Mouse (Mus musculus) testis, postnatal 10 days (tissue): ENCODE measurements around the gene Rnaset2b.
A peak's percentile ranks its signal among the peaks of the same experiment; 100 is the strongest.
"Not testable (repeated sequence)": the region's sequence is repeated elsewhere in the genome, so short reads cannot be mapped to it uniquely, and the experiment has no call there.

Experiments used
- DNase-seq: peaks from one replicate; pipeline ENCODE4 v3.0.0; 2021; ENCODE audit warnings: low spot score

Rnaset2b gene

DNA sequence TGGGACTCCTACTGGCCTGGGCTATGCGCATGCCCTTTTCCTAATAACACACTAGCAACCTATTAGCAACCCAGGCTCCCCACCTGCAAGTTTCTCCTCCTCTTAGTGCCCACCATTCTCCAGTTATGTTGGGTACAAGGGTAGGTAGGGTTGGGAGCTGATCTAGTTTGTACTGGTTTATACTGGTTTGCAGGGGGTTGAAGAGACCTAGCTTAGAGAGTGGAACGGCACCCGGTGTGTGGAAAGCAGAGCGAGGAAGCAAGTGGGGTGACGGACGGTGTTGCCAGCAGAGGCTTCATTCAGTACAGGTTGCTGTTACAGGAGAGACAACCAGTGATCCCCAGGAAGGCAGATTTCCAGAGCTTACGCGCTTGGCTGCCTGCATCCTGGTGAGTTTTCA, at the start of gene Rnaset2b:
Rnaset2b (plus strand) TSS at position 301 of the 400 bp plus-strand sequence.
- not testable (repeated sequence) for DNase-seq

DNA sequence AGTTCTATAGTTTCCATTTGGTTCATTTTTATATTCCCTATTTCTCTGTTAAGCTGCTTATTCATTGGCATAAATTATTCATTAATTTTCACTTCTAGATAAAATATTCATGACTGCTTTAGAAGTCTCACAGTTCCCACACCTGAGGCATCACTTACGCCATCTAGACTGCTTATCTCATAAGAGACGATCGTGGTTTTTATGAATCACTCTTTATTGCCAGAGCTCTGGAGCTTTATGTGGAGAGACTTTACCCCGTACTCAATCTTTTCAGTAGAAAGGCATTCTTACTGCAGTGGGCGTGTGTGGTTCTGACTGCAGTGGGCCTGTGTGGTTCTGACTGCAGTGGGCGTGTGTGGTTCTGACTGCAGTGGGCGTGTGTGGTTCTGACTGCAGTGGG, 38.8 kb upstream of the Rnaset2b start:
- DNase-seq, result not testable (repeated sequence)

DNA sequence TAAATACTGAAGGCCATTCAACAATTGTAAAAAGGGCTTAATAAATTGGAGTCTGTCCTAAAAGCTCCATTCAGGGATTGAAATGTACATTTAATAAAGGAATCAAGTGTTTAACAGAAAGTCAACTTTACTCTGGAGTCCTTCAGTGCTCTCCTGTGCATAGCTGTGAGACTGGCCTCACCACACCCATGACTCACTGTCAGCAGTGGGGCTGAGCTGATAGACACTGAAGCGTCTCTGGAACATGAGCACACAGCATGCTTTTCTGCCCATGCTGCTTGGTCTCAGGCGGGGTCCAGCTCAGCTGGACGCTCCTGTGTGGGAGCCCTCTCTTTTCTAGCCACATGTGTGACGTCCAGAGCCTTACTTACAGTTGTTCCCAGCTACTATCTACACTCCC, 27.9 kb upstream of the Rnaset2b start:
- not testable (repeated sequence) for DNase-seq

DNA sequence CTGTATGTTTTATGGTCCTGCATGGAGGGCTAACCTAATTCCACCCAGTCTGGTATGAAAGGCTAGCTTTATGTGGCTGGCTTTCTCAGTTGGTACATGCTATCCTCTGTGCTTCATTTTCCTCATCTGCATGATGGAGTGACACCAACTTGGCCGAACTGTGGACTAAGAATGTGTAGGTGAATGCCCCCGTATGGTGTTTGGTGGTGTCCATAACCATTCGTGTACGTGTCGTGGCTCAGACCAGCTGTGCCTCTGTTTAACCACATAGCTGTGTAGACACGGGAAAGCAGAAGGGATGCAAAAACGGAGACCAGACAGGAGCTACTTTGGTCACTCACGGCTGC, 22.8 kb upstream of the Rnaset2b start:
- not testable (repeated sequence) for DNase-seq

DNA sequence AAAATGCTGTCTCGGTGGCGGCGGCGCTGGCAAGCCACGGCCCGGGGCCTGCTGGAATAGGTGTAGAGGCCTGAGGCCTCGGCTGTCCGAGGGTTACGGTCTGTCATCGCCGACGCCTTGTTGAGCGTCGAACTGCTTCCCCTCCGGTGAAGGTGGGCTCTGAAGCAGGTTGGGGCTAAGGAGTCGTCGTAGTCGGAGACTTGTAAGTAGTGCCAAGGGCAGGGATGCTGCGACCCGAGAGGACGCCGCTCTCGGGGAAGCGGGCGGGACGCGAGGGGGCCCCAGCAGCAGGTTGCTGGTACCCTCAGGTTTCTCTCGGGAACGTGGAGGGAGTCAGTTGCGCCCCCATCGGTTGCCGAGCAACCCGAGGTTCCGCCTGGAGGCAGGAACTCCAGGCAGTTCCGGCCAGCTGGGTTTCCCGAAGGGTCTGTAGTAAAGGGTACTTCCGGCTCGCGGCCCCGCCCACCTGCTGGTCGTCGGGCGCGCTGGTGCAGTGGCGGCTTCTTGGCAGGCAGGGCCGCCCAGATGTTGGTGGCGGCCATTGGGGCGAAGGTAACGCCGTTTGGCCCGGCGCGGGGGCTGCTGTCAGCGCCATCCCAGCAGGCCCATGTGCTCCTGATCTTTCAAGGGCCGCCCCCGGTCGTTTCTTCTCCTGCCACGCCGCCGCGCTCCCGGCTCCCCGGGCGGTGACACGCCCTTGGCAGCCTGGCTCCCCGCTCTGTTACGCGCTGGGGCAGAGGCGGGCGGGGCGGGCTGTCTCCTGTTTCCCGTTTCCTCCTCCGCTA, 22.3 kb upstream of the Rnaset2b start, which contains the start of gene Rsph3b:
Rsph3b (minus strand) TSS at position 699 of the 785 bp plus-strand sequence.
- DNase-seq, result peak; percentile 83

DNA sequence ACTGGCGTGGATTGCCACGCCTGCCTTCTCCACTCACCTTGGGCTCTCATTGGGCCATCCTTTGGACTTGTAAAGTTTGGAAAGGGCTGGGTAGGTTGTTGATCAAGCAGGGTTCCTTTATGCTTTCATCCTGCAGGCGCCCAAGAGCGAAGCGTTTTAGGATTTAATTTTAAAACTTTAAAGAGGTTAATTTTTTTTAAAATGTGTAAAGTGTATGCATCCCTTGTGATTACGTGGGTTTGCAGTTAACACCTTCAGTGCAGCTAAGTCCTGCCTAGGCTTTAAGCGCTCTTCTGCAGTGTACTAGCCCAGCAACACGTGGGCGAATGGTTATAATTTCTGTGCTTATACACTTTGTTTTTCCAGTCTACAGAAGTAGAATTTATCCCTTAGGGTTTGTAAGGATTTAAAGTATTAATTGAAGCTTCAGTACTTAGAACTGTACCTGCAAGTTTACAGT, 21.6 kb upstream of the Rnaset2b start:
- not testable (repeated sequence) for DNase-seq

DNA sequence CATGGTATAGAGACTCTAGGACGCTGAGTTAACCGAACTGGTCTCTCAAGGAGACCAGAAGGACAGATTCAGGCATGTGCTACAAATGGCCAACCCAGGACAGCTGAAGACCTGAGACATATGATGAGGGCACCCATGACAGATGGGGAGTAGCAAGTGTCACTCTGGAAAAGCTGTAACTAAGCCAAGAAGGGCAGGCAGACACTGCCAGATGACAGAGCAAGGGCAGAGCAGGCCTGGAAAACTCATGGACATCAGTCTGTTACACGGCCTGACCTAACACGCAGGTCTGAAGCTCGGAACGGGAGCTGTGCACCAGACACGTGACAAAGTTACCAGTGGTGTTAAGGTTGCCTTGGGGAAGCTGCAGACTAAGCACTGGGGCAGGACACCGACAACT, 11.6 kb upstream of the Rnaset2b start:
- DNase-seq, result not testable (repeated sequence)

DNA sequence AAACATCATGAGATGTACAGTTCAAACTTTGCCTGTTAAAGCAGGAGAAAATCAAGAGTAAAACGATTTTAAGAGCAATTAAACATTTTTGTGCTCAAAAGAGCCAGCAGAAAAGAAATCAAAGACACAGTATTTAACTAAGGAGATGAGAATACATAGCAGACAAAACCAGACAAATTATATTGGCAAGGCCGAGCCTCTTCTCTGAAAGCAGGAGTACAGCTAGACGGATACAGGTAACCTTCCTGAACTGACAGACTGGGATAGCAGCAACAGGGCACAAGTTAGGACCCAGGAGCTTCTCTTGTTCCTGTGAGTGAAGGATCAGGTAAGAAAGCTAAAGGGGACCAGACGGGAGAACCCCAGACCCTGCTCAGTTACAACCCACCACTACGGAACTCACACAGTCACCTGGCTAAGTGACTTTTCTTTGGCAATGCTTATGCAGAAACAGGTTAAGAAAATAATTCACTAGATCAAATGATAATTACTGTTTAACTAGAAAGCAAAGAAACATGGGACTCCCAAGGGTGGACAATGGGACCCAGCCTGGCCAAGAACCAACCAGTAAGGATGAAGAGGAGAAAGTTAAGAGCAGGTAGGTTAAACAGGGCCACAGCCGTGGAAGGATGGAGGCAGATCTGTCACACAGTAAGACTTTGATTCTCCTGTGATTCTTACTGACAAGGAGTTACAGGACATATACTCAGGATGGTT, 10.7 kb upstream of the Rnaset2b start:
- DNase-seq, result not testable (repeated sequence)

DNA sequence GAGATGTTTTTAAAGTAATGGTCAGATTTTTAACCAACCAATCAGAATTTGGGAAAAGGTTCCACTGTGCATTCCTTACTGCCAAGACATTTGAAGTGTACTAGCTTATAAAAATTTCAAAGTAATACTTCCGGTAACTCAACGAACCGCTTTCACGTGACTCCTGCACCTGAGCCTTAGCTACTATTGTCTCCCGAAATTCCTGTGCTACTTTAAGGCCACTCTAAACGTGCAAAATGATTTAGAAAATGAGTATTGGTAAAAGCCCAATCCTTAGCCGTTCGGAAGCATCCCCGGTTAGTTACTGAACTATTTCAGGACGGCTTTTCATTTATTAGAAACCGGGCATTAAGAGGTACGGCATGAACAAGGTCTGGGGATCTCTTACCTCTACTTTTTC, 10.1 kb upstream of the Rnaset2b start:
- DNase-seq, result not testable (repeated sequence)

DNA sequence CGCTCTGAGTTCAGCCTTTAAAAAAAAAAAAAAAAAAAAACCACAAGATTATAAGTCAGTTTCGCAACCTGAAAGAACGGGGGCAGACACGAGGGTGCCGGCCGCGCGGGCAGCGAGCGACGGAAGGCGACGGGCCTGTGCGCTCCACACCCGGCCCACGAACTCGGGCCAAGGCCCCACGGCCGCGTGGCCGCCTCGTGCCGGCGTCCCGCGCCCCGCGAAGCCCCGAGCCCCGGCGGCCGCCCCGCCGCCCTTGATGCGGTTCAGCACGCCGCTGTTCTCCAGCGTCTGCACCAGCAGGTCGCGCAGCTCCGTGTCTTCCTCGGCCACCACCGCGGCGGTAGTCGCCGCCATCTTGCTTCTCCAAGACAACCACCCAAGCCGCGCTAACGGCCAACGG, 9.7 kb upstream of the Rnaset2b start, which contains the start of gene Tagap1:
Tagap1 (minus strand) TSS at position 381 of the 400 bp plus-strand sequence.
- DNase-seq, result peak; percentile 57

DNA sequence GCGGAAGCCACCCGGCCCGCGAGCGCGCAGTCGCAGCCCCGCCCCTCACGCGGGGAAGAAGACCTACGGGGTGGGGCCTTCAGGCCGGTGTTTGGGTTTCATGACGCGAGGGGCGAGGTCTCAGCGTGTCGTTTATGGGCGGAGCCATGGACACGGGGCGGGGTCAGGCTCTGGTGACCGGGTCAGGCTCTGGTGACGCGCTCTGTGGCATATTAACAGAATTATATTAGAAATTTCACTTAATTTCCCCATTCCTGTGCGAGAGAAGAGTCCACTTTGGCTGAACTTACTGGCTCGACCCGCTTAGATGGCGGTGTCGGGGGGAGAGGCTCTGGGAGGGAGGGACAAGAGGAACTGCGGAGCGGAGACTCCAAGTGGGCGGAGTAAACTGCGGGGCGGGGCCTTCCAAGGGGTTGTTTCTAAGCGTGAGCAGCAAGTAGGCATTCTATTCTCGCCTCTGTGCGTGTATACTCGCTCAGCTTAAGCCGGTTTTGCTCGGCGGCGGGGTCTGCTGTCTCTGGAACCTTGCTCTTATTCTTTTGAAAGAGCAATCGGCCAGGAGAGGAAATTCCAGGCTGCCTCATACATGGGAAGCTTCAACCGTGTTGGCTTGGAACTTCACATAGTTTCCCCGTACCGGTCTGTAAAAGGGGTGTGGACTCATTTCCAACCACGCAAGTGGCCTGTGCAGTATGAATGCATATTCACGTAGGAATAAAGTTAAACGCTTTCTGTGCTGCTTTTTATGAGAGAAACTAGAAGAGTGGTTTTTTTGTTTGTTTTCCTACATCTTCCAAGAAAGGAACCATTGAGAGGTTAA, 9.0 kb upstream of the Rnaset2b start:
- not testable (repeated sequence) for DNase-seq

DNA sequence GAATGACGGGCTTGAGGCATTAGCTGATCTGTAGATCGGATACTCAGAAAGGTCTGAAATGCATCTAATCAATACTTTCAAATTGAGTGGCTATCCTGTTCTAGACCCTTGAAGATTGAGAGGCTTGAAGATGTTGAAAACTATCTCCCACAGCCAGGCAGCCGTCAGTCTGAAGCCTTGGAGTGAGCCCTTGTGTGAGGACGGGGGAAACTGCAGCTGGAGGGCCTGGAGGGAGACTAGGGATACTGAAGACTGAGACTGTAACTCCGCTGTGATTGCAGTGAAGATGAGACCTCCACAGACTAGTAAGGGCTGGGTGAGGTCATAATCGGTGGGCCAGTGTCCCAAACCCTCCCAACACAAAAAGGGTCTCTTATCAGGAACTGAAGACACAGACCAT, 8.1 kb upstream of the Rnaset2b start:
- DNase-seq, result not testable (repeated sequence)

DNA sequence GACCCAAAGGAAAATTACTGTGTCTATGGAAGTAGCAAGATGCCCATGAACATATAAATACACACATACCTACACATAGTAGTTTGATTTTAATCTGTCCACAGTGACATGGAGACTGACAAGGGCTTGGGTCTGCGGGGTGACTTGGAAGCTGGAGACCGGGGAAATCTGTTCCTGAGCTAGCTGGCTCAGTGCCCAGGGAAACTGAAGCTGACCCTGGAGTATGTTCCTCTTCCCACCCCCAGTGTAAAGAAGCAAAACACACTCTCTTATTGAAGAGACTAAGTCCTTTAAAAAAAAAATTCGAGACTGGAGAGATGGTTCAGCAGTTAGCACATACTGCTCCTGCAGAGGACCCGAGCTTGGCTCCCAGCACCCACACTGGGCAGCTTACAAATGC, 7.5 kb upstream of the Rnaset2b start:
- DNase-seq, result not testable (repeated sequence)

DNA sequence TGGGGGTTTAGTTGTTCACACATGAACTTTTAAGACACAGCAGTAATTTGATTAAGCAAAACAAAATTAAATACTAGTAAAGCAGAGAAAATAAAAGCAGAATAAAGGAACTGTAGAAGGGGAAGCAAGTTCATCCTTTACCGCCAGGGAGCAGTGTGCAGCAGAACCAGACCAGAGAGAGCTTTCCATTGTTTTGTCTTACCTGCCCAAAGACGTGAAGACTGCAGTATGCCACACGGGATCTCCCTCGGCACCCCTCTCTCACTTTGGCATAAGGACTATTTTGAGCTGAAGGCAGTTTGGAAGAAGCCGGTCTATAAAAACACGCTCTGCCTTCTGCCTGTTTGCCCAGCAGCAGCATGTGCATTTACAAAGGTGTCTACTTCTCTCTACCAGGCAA, 5.1 kb upstream of the Rnaset2b start:
- DNase-seq, result not testable (repeated sequence)

DNA sequence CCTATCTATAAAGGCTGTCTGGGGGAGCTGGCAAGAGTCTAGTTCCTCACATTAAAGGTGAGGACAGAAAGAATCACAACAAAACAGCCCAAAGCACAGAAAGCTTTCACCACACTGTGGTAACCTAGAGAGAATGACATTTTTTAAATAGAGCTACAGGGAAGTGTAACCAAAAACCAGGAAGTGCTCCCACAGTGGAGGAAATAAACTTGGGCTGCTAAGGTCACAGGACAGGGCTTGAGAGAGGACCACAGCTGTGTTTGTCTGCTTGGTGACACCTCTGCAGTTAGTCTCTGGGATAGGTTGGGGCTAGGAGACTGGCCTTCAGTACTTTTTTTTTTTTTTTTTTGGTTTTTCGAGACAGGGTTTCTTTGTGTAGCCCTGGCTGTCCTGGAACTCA, 2.8 kb upstream of the Rnaset2b start:
- not testable (repeated sequence) for DNase-seq

DNA sequence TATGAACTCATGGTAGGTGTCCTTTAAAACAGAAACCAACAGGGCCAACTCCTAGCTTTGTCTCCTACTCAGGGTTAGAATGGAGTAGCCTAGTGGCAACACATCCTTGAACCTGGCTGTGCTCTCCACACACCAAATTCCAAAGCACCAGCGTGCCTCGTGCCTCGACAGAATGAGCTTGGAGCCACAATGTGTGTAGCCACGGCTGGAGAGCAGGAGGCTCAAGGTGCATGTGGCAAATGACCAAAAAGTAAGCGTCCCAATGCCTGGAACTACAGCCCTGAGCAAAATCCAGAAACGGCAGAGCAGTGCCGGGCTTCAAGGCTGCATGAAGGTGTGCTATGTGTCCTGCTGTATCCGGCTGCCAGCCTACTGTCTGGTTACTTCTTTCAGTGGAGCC, 804 bp downstream of the Rnaset2b start:
- not testable (repeated sequence) for DNase-seq

DNA sequence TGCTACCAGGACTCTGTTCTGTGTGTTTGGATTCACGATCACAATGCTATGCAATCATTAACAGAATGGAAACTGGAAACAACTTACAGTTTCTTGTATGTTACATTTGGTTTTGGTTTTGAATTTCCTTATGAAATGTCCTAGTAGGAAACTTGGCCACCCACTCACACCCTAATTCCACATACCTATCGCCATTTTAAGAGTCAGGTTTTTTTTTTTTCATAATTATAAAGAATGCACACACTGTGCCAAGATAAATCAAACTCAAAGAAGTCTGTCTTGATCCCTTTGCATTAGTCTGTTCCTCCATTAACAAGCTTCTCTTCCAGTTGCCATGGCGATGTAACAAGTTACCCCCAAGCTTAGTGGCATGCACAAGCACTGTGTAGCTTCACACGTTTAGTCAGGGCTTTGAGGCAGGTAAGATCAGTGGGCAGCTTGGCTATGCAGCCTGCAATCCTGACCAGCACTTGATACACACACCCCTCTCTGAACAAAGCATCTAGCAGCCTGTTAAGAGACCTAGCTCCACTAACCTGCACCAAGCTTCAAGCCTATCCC, 2.5 kb downstream of the Rnaset2b start:
- not testable (repeated sequence) for DNase-seq

DNA sequence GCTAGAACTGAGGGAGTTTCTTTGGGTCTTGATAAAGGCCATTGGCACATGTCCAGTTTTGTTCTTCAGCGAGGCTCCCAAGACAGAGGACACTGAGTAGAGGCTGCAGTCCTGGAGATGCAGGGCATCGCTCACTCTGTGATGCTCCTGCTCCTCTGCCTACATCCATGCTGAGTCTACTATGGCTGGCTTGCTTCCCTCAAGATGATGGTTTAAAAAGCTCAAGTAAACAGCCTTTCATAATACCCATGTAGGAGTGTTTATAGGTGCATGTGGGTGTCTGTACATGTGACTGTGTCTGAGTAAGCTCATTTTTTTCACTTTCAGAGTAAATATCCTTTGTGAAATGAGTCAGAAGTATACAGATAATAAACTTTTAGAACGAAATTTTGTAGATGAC, 4.6 kb downstream of the Rnaset2b start:
- not testable (repeated sequence) for DNase-seq

DNA sequence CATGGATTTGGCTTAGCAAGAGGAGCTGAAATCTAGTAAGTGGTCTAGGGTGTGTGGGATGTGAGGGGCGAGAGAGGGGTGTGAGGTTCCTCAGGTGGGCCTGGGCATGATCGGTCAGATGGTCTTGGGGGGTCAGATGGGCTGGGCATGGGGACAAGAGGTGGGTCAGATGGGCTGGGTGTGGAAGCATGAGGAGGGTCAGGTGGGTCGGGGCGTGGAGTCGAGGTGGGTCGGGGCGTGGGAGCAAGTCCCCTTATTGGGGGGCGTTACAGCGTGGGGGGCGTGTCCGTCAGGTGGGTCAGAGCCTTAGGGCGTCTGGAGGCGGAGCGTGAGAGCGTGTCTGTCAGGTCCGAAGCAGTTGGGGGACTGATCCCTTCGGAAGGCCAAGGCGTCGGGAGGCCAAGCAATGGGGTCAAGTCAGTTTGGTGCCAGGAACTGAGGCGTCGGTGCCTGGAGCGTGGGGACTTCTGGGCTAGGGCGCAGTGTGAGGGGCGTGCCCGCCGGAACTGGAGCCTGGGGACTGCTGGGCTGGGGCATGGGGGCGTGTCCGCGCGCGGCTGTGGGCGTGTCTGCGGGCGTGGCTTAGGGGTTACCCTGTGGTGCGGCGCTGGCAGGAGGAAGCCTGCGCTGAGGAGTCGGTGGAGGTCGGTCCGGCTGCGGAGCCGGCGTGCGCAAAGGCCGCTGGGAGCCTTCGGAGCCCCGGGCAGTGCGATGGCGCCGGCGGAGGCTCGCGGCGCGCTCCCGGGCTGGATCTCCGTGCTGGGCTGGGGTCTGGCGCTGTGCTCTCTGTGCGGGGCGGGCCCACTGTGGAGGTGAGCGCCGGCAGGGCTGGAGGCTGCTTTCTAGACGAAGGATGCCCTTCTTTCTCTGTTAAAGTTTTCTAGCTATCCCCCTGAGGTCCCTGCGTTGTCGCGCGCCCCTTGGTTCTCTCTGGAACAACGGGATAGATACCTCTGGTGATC, 8.1 kb downstream of the Rnaset2b start, which contains the start of gene Gm49721:
Gm49721 (plus strand) TSS at position 618 of the 962 bp plus-strand sequence.
- peak; percentile 70 for DNase-seq

DNA sequence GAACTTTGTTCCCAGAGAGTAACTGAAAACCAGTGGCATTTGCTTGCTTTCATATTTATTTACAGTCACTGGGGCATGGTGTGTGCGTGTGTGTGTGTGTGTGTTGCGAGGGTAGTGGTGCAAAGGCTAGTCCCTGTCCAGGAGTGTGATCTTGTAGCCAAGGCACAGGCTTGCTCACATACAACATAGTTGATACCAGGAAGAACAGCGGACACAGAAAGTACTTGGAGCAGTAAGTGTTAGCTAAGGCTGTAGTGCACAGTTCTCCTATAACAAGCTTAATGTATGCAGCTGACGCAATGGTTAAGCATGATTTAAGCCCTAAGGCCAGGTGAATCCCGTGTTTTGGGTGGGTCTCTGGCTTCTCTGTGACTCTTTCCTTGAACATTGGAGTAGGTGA, 8.9 kb downstream of the Rnaset2b start:
- not testable (repeated sequence) for DNase-seq
